Mouse (Mus musculus): ENCODE measurements around the gene Zfc3h1.

The Zfc3h1 gene

DNA sequence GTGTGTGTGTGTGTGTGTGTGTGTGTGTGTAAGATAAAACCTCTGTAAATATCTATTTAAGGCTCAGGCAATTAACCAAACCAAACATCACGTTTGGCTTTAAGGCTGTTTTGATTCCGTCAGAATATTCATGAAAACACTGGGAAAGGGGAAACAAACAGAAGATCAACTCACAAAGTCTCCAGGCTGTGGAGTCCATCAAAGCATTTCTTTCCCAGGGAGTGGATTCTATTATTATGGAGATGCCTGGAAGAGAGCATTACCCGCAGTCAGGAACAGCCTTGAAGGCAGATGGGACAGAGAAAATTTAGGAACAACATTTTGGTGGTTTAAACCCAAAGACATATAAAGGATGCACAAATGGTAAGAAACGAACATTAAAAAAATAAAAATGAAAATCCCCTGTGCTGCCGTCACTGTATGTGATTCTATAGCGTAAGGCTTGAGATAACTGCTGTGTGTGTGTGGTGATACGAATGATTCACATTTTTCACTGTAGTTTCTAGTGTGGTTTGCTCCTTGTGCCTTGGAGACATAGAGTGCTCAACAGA is 90.3 kb downstream of the Zfc3h1 start:
- no peak for DNase-seq (ENCODE audit: low read depth in 1 of 2, low spot score in 2 of 2)

DNA sequence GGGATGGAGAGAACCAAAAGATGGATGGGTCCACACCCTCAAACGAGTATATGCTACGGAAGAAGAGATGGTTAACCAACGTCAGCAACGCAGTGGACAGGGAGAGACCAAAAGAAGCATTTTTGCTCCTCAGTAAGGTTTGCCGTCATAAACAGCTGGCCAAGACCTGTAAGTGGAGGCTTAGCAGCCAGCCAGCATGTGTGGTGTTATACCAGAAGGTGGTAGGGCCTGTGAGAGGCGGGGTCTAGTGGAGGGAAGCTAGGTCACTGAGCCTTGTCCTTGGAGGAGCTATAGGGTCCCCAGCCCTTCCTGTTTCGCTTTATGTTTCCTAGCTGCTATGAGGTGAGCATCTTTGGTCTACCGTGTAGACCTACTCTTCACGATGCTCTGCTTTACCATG is 91.7 kb downstream of the Zfc3h1 start:
- no peak for DNase-seq (ENCODE audit: low read depth in 1 of 2, low spot score in 2 of 2)

DNA sequence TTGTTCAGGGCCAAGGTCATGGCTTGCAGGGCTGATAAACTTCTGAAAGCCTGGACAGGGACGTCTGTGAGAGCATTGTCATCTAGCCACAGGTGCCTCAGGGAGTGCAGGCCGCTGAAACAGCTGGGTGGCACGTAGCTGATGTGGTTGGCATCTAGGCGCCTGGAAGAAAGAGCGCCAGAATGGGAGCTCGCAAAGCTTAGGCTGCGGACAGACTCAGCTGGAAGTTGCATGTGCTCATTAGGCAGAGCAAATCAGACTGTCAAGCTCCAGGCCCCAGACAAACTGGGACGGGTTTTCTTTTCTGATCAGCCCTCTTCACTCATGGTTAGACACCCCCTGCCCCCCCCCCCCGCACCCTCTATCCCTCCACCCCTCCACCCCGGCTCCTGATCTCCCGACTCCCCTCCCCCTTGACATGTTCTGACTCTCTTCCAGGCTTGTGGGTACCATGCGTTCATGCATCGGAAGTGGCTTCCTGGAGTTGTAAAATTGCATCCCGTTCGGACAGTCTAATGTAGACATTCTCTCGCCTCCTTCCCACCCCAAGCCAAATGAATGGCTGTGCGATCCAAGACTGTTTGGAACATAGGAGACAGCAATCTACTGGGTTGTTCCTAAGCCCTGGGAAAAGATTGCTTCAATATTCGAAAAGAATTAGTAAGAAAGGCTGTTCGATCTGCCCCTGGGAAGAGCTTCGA is 93.8 kb downstream of the Zfc3h1 start:
- no peak for DNase-seq (ENCODE audit: low read depth in 1 of 2, low spot score in 2 of 2)

Data from monocyte, adult 2 months (primary cell).